Mouse (Mus musculus) cerebellum, adult (tissue): Measurements from ENCODE around the gene Zfp799.

Experiments used
- ATAC-seq: cut with Nextera tagmentation; 2 replicates; pipeline ENCODE4 v1.9.2; 2017; ENCODE audit warnings: mild to moderate bottlenecking, moderate library complexity, mixed read lengths; ENCODE audit not compliant: insufficient number of reproducible peaks, low FRiP score, low TSS enrichment

Gene Zfp799

GRCm38 (mm10) chr17:32787436-32788093, 42.5 kb downstream of the Zfp799 start:
- peak; percentile 81 for ATAC-seq

- ATAC-seq, result no peak
Observed at GRCm38 (mm10) chr17:32786944-32787343, 43.1 kb downstream of the Zfp799 start.

GRCm38 (mm10) chr17:32785656-32786055, 44.4 kb downstream of the Zfp799 start:
- no peak for ATAC-seq

GRCm38 (mm10) chr17:32777564-32777963, 52.5 kb downstream of the Zfp799 start:
- no peak for ATAC-seq

- ATAC-seq, result no peak
Observed at GRCm38 (mm10) chr17:32771213-32771612, 58.8 kb downstream of the Zfp799 start.

GRCm38 (mm10) chr17:32766422-32766821, 63.6 kb downstream of the Zfp799 start:
- ATAC-seq, result no peak
